Mouse (Mus musculus): ENCODE results near the gene Oxct2a. TPM values are rescaled to one million over a fixed set of nuclear protein-coding genes. Genes with fewer than 3 reads are reported as not detected.

The Oxct2a gene
- total RNA-seq, 2 experiments from 2014 or later, result not detected

DNA sequence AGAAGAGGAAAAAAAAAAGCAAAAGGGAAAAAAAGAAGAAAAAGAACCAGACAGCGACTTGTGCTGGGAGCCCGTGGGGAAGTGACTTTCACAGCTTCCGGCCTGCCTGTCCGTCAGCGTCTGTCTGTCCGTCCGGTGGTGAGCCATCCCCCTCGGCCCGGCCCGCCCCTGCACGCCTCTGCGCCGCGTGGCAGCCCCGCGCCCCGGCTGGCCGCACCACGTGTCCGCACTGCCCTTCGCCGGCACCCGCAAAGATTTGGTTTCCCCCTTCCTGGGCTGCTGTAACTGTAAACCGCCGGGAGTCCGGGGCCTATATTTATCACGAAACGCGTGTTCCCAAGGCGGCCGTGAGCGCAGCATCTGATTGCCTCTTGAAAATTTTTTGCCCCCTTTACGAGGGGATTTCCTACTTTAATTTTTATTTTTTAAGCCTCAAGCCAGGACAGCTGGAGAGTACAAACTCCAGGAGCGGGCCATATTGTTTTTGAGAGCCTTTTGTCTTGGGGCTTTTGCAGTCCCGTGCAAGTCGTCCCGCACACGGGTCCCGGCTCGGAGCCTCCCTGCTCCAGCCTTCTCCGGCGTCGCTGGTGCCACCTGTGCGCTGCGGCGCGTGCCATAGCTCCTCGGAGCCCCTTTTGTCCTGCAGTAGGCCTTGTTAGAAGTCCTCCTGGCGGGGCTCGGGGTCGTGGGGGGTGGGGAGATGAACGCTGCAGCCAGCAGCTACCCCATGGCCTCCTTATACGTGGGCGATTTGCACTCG lies 40.3 kb downstream of the Oxct2a start:
- peak in 1 of 2 experiments; percentile 34 for DNase-seq (ENCODE audit: extremely low spot score in 1 of 2, low spot score in 1 of 2)

DNA sequence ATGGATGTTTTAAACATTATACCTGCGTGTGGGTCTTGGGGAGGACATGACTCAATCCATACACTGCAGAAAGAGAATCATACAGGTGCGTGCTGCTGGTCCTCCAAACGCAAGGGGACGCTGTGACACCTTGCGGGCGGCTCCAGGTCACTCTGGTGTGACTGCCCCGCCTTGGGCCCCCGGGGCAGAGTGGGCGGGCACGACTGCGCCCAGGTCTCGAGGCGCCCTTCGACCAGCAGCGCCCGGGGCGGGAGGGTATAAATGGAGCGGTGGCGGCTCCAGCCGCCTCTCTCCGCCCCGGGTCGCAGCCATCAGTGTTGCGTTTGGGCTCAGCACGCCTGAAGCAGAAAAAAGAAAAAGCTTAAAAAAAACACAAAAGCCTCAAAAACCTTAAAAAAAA lies 40.9 kb downstream of the Oxct2a start:
- peak; percentile 73 to 81 for DNase-seq (ENCODE audit: extremely low spot score in 1 of 2, low spot score in 1 of 2)

DNA sequence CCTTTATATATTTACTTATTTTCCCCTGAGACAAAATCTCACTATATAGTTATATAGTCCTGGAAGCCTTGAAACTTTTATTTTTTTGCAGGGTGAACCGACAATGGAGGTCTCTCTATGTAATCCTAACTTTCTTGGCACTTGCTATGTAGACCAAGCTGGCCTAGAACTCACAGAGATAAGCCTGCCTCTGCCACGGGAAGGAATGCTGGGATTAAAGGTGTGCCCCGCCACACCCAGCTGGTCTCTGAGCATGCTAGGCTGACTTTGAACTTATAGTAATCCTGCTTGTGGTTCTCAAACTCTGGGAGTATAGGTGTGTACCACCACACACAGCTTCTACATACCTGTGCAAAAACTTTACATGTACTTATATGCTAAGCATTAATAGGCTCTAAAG lies 43.3 kb downstream of the Oxct2a start:
- DNase-seq (ENCODE audit: extremely low spot score in 1 of 2, low spot score in 1 of 2), result no peak

Other genes starting within 250 kb of the Oxct2a start
- under 1 TPM; 0.22 to 0.45 TPM for gene Bmp8b, start 218.5 kb downstream of the Oxct2a start, total RNA-seq (2021)
- gene Oxct2b, start 207.4 kb downstream of the Oxct2a start, total RNA-seq (2021), result not detected
- 10 to 100 TPM; 20.3 to 21.8 TPM for gene Ppie, start 183.7 kb downstream of the Oxct2a start, total RNA-seq (2021)
- gene Hpcal4, start 140.4 kb downstream of the Oxct2a start, total RNA-seq (2021), result 100 to 1,000 TPM; 486 to 540 TPM
- gene Nt5c1a, start 122.1 kb downstream of the Oxct2a start, total RNA-seq (2021), result 10 to 100 TPM; 15.7 to 16.3 TPM
- 1 to 10 TPM; 3.9 to 4.8 TPM for gene Heyl, start 90.1 kb downstream of the Oxct2a start, total RNA-seq (2021)
- gene Pabpc4, start 61.3 kb downstream of the Oxct2a start, total RNA-seq (2021), result 10 to 100 TPM; 46.3 to 46.5 TPM
- gene Bmp8a, start 19.6 kb upstream of the Oxct2a start, total RNA-seq (2021), result under 1 TPM in 1 of 2 experiments, not detected in 1; 0.22 TPM

Data from layer of hippocampus, postnatal 25 days (tissue).